Comparison of ENCODE assay signal across 8 mouse cellular contexts in the genomic region with DNA sequence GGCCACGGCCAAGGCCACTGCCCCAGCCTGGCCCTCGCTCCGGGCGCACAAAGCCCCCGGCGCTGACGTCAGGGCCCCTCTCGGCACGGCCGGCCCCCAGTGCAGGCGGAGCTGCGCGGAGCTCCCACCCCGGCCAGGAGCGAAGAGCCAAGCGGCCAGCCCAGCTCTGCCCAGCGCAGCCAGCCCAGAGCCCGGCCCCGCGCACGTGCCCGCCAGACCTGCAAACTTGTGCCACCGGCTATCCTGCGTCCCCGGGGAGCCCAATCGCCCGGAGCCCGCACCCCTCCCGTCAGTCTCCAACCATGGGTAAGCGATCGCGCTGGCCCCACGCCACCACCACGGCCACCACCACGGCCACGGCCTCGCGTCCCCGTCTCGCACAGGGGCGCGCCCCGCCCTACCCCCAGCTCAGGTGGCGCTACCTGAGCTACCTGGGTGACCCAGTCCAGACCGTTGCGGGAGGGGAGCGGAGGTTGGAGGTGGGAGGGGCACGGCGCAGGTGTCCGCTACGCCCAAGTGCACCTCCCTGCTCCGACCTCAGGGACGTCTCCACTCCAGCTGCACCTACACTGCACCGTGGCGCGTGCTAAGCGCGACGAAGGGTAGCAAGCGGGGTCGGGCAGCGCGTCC. TPM values are rescaled to one million over a fixed set of nuclear protein-coding genes. Genes with fewer than 3 reads are reported as not detected.
A peak's percentile ranks its signal among the peaks of the same experiment; 100 is the strongest.
DNase-seq lines count a peak whose midpoint lies in the region; ATAC-seq and TF ChIP-seq lines count a peak whose summit lies in the region.

A gene (plus strand): TSS at position 81 of the 630 bp plus-strand sequence.

- no peak for TF ChIP-seq CTCF in kidney, adult 2 months (conservative IDR thresholded peaks at IDR 0.05; ENCODE audit: insufficient read depth, insufficient read length, low read depth, low read length)

- DNase-seq in thymus, postnatal 14 days: peak; percentile 2
- no peak for DNase-seq in thymus, postnatal 25 days
- DNase-seq in embryonic facial prominence, embryonic 10.5 days (ENCODE audit: low spot score): peak; percentile 69
- DNase-seq in heart, embryonic 10.5 days (ENCODE audit: low spot score): no peak
- DNase-seq in kidney, adult 2 months: peak; percentile 40
- DNase-seq in midbrain, embryonic 14.5 days: peak; percentile 70

- peak within 1 kb of the TSS; percentile 66 for H3K27ac ChIP-seq in embryonic facial prominence, embryonic 10.5 days (replicated peaks)
- peak within 1 kb of the TSS; percentile 73 for H3K27ac ChIP-seq in heart, embryonic 10.5 days
- H3K27ac ChIP-seq in kidney, adult 2 months (ENCODE audit: insufficient read depth, low read depth, low read length): no peak within 1 kb of the TSS
- no peak within 1 kb of the TSS for H3K27ac ChIP-seq in limb, embryonic 13.5 days
- H3K27ac ChIP-seq in midbrain, embryonic 14.5 days (replicated peaks; ENCODE audit: low read depth, low read length): 0 out of 2 replicates have a peak within 1 kb of the TSS, but pooled peaks have one; percentile 37
- H3K27ac ChIP-seq in stomach, embryonic 14.5 days (ENCODE audit: low read length): no peak within 1 kb of the TSS

- 25% methylated on average over 63 of the region's 63 CpGs for WGBS in embryonic facial prominence, embryonic 10.5 days
- WGBS in heart, embryonic 10.5 days: 22% methylated on average over 63 of the region's 63 CpGs
- WGBS in kidney, adult 2 months: 1% methylated on average over 39 of the region's 63 CpGs
- WGBS in limb, embryonic 13.5 days: 20% methylated on average over 53 of the region's 63 CpGs
- 25% methylated on average over 62 of the region's 63 CpGs for WGBS in midbrain, embryonic 14.5 days
- 30% methylated on average over 62 of the region's 63 CpGs for WGBS in stomach, embryonic 14.5 days

- H3K4me1 ChIP-seq in embryonic facial prominence, embryonic 10.5 days: 0 out of 2 replicates have a peak, but pooled peaks cover 11% of the 10 kb centered on the region
- H3K4me1 ChIP-seq in heart, embryonic 10.5 days: no peaks in the 10 kb centered on the region
- no peaks in the 10 kb centered on the region for H3K4me1 ChIP-seq in kidney, adult 2 months (ENCODE audit: control insufficient read depth, insufficient read depth, low read length)
- 0 out of 2 replicates have a peak, but pooled peaks cover 8% of the 10 kb centered on the region for H3K4me1 ChIP-seq in limb, embryonic 13.5 days
- no peaks in the 10 kb centered on the region for H3K4me1 ChIP-seq in midbrain, embryonic 14.5 days (ENCODE audit: control insufficient read depth, insufficient read depth, low read length)
- no peaks in the 10 kb centered on the region for H3K4me1 ChIP-seq in stomach, embryonic 14.5 days (ENCODE audit: control insufficient read depth, insufficient read depth, low read length)

- H3K36me3 ChIP-seq in embryonic facial prominence, embryonic 10.5 days (replicated peaks): no peaks in the 10 kb centered on the region
- no peaks in the 10 kb centered on the region for H3K36me3 ChIP-seq in heart, embryonic 10.5 days
- H3K36me3 ChIP-seq in kidney, adult 2 months (ENCODE audit: control insufficient read depth, insufficient read depth, low read length): no peaks in the 10 kb centered on the region
- H3K36me3 ChIP-seq in limb, embryonic 13.5 days: no peaks in the 10 kb centered on the region
- H3K36me3 ChIP-seq in midbrain, embryonic 14.5 days (ENCODE audit: control insufficient read depth, insufficient read depth, low read length): no peaks in the 10 kb centered on the region
- no peaks in the 10 kb centered on the region for H3K36me3 ChIP-seq in stomach, embryonic 14.5 days (ENCODE audit: control insufficient read depth, insufficient read depth, low read length)

- H3K4me2 ChIP-seq in limb, embryonic 13.5 days (replicated peaks): peak within 1 kb of the TSS; percentile 84
- H3K4me2 ChIP-seq in midbrain, embryonic 14.5 days (ENCODE audit: low read length): peak within 1 kb of the TSS; percentile 73
- H3K4me2 ChIP-seq in stomach, embryonic 14.5 days (replicated peaks; ENCODE audit: low read depth, low read length): peak within 1 kb of the TSS; percentile 72

- no peaks in the 10 kb centered on the region for H3K9me3 ChIP-seq in embryonic facial prominence, embryonic 10.5 days
- no peaks in the 10 kb centered on the region for H3K9me3 ChIP-seq in heart, embryonic 10.5 days
- no peaks in the 10 kb centered on the region for H3K9me3 ChIP-seq in limb, embryonic 13.5 days
- H3K9me3 ChIP-seq in midbrain, embryonic 14.5 days (ENCODE audit: control insufficient read depth, low read length): no peaks in the 10 kb centered on the region
- no peaks in the 10 kb centered on the region for H3K9me3 ChIP-seq in stomach, embryonic 14.5 days (ENCODE audit: control insufficient read depth, low read depth, low read length)

- peak within 1 kb of the TSS; percentile 66 for H3K9ac ChIP-seq in limb, embryonic 13.5 days
- H3K9ac ChIP-seq in midbrain, embryonic 14.5 days (replicated peaks; ENCODE audit: low read length): peak within 1 kb of the TSS; percentile 64
- H3K9ac ChIP-seq in stomach, embryonic 14.5 days (replicated peaks; ENCODE audit: low read depth, low read length): peak within 1 kb of the TSS; percentile 50; the same call in 1 of the 2 replicates

- no peak for TF ChIP-seq POLR2A in kidney, adult 2 months (IDR thresholded peaks at IDR 0.05; ENCODE audit: low read depth, low read length)

- H3K4me3 ChIP-seq in embryonic facial prominence, embryonic 10.5 days: peak within 1 kb of the TSS; percentile 66
- H3K4me3 ChIP-seq in heart, embryonic 10.5 days: peak within 1 kb of the TSS; percentile 65
- H3K4me3 ChIP-seq in kidney, adult 2 months (ENCODE audit: insufficient read depth, low read depth, low read length): peak within 1 kb of the TSS; percentile 64
- H3K4me3 ChIP-seq in limb, embryonic 13.5 days: peak within 1 kb of the TSS; percentile 52
- H3K4me3 ChIP-seq in midbrain, embryonic 14.5 days (replicated peaks; ENCODE audit: low read depth, low read length): peak within 1 kb of the TSS; percentile 54
- peak within 1 kb of the TSS; percentile 51 for H3K4me3 ChIP-seq in stomach, embryonic 14.5 days (ENCODE audit: low read depth, low read length)

- peak; percentile 90 for ATAC-seq in limb, embryonic 13.5 days (ENCODE audit: low FRiP score, low read depth)
- ATAC-seq in midbrain, embryonic 14.5 days (ENCODE audit: low FRiP score, low TSS enrichment): peak; percentile 90
- peak; percentile 93 for ATAC-seq in stomach, embryonic 14.5 days (ENCODE audit: insufficient number of reproducible peaks, insufficient read depth, low FRiP score, low read depth)

- peaks cover 93% of the 10 kb centered on the region for H3K27me3 ChIP-seq in embryonic facial prominence, embryonic 10.5 days (replicated peaks; ENCODE audit: low read depth, poor library complexity, severe bottlenecking)
- peaks cover 33% of the 10 kb centered on the region for H3K27me3 ChIP-seq in heart, embryonic 10.5 days (ENCODE audit: insufficient read depth, poor library complexity, severe bottlenecking)
- no peaks in the 10 kb centered on the region for H3K27me3 ChIP-seq in kidney, adult 2 months (replicated peaks; ENCODE audit: control insufficient read depth, insufficient read depth, low read length)
- peaks cover 48% of the 10 kb centered on the region for H3K27me3 ChIP-seq in limb, embryonic 13.5 days
- H3K27me3 ChIP-seq in midbrain, embryonic 14.5 days (ENCODE audit: control insufficient read depth, insufficient read depth, low read length): no peaks in the 10 kb centered on the region
- no peaks in the 10 kb centered on the region for H3K27me3 ChIP-seq in stomach, embryonic 14.5 days (ENCODE audit: control insufficient read depth, insufficient read depth, low read length)

RNA-seq across cellular contexts. Expression of the gene that starts here (rescaled TPM):
- polyA plus RNA-seq in embryonic facial prominence, embryonic 10.5 days (2016; fragmentation: Nextera tagmentation; extraction: Ambion mirVana): 27.1 and 32.0 TPM in 2 replicates
- polyA plus RNA-seq in heart, embryonic 10.5 days (2016; fragmentation: Nextera tagmentation; extraction: Ambion mirVana): 3.2 and 4.5 TPM in 2 replicates
- polyA plus RNA-seq in kidney, adult 2 months (2012; rRNA removed): 4.7 and 6.5 TPM in 2 replicates
- 23.4 and 25.7 TPM in 2 replicates for polyA plus RNA-seq in limb, embryonic 13.5 days (2015; fragmentation: Nextera tagmentation; extraction: Ambion mirVana)
- 227 and 249 TPM in 2 replicates for polyA plus RNA-seq in midbrain, embryonic 14.5 days (2014; fragmentation: Nextera tagmentation; extraction: Ambion mirVana)
- 47.5 and 50.4 TPM in 2 replicates for polyA plus RNA-seq in stomach, embryonic 14.5 days (2014; fragmentation: Nextera tagmentation; extraction: Ambion mirVana)

Comparison
In these comparisons a context has a peak if more than half of its experiments do, and no peak if none do; other contexts are left out.
1. DNase-seq: peak in thymus, postnatal 14 days (single experiment), embryonic facial prominence, embryonic 10.5 days (single experiment), kidney, adult 2 months (single experiment) and midbrain, embryonic 14.5 days (single experiment); none in thymus, postnatal 25 days (single experiment) and heart, embryonic 10.5 days (single experiment).
2. H3K27ac ChIP-seq: peak in embryonic facial prominence, embryonic 10.5 days (single experiment), heart, embryonic 10.5 days (single experiment) and midbrain, embryonic 14.5 days (single experiment); none in kidney, adult 2 months (single experiment), limb, embryonic 13.5 days (single experiment) and stomach, embryonic 14.5 days (single experiment).
3. Peak in every context shown above with its lines, with median percentiles within 50 percentile points of each other: H3K4me3 ChIP-seq, ATAC-seq, H3K4me2 ChIP-seq and H3K9ac ChIP-seq.